In the genomic region with DNA sequence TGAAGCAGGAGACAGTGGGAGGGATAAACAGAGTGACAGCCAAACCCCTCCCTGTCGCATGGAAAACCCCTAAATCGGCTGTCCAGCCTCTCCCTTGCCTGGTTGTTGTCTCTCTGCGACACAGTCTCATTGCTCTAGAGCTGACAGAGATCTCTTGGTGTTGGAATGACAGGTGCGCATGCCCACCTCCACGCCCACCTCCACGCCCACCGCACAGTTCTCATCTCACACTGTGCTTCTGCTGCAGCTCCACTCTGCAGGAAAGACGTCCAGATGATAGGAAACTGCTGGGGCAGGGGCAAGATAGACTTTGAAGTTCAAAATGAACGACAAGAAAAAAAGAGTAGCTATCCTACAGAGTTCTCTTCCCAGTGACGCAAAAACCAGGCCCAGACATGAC, we compare ENCODE assay signal across 23 mouse cellular contexts. TPM values are rescaled to one million over a fixed set of nuclear protein-coding genes. Genes with fewer than 3 reads are reported as not detected.
DNase-seq lines count a peak whose midpoint lies in the region; ATAC-seq and TF ChIP-seq lines count a peak whose summit lies in the region.
"Had no signal": no experiment of that assay in that cellular context is flagged by ENCODE, and none has a peak within 500 bp of the region (broad histone marks: within the 10 kb centered on the region; RNA-seq: fewer than 3 reads in every experiment).

No protein-coding gene starts in this region.

- no peak overlapping the region for H3K4me3 ChIP-seq in midbrain, embryonic 11.5 days (ENCODE audit: low read depth, low read length)
- H3K4me3 ChIP-seq in midbrain, embryonic 10.5 days: no peak overlapping the region
- H3K4me3 ChIP-seq in CH12.LX (replicated peaks in 1 of 3; ENCODE audit: low read depth in 2 of 3, low read length in 2 of 3, poor library complexity in 1 of 3): peak overlapping the region in 2 of 3 experiments; percentile 8 to 12
- H3K4me3 ChIP-seq: embryonic facial prominence, embryonic 10.5 days; heart, embryonic 12.5 days; hindbrain, embryonic 12.5 days; kidney, embryonic 15.5 days; limb, embryonic 13.5 days; liver, embryonic 13.5 days; neural tube, embryonic 13.5 days had no signal

- no peak overlapping the region for H3K4me2 ChIP-seq in midbrain, embryonic 11.5 days
- H3K4me2 ChIP-seq in CH12.LX (ENCODE audit: insufficient read depth, low read depth, poor library complexity, severe bottlenecking): peak overlapping the region; percentile 85
- H3K4me2 ChIP-seq: heart, embryonic 12.5 days; hindbrain, embryonic 12.5 days; kidney, embryonic 15.5 days; limb, embryonic 13.5 days; liver, embryonic 13.5 days; lung, embryonic 14.5 days; neural tube, embryonic 13.5 days had no signal

- ATAC-seq in CD4-positive, CD25-positive, alpha-beta regulatory T cell, adult 4 months: no peak
- ATAC-seq in midbrain, embryonic 11.5 days (ENCODE audit: low FRiP score): no peak
- ATAC-seq: forebrain, embryonic 16.5 days had no signal

- dilution Hi-C loops in CH12.LX (cut with MboI; ENCODE audit: extremely low pct_ligation_motif_present, extremely low pct_unique_long_range_greater_than_20kb, low sequenced_read_pairs): no loop called here

- TF ChIP-seq RAD21 in CH12.LX (IDR thresholded peaks at IDR 0.05; ENCODE audit: low read depth, low read length): no peak; the same call in 1 of the 2 replicates

- no peaks in the 10 kb centered on the region for H3K4me1 ChIP-seq in midbrain, embryonic 11.5 days (ENCODE audit: control insufficient read depth, insufficient read depth, low read length)
- H3K4me1 ChIP-seq in midbrain, embryonic 10.5 days: peaks cover 12% of the 10 kb centered on the region
- H3K4me1 ChIP-seq in CH12.LX (ENCODE audit: control insufficient read depth in 1 of 2, insufficient read depth in 2 of 2): peaks cover 34 to 75% of the 10 kb centered on the region in 2 experiments

- no peak overlapping the region for H3K27ac ChIP-seq in midbrain, embryonic 11.5 days (ENCODE audit: low read depth, low read length)
- H3K27ac ChIP-seq in midbrain, embryonic 10.5 days (replicated peaks): no peak overlapping the region
- H3K27ac ChIP-seq in CH12.LX (ENCODE audit: insufficient read depth, low read depth): peak overlapping the region; percentile 97
- H3K27ac ChIP-seq: embryonic facial prominence, embryonic 10.5 days; kidney, embryonic 15.5 days; limb, embryonic 13.5 days; liver, embryonic 13.5 days; neural tube, embryonic 13.5 days had no signal

- no peak for TF ChIP-seq EP300 in CH12.LX (IDR thresholded peaks at IDR 0.05; ENCODE audit: low read length)

- peaks cover 89% of the 10 kb centered on the region for H3K79me2 ChIP-seq in CH12.LX (replicated peaks; ENCODE audit: control insufficient read depth, extremely low read depth, insufficient read depth, poor library complexity, severe bottlenecking)

- TF ChIP-seq CTCF in CH12.LX (conservative IDR thresholded peaks at IDR 0.05 in 1 of 2, IDR thresholded peaks at IDR 0.05 in 1 of 2; ENCODE audit: low read depth in 2 of 2, low read length in 2 of 2): no peak

- peak; percentile 53; the same call in 1 of the 2 replicates for TF ChIP-seq POLR2A in CH12.LX (IDR thresholded peaks at IDR 0.05; ENCODE audit: low read depth, low read length)

- H3K36me3 ChIP-seq in midbrain, embryonic 11.5 days (ENCODE audit: control insufficient read depth, insufficient read depth, low read length): no peaks in the 10 kb centered on the region
- H3K36me3 ChIP-seq in midbrain, embryonic 10.5 days: 0 out of 2 replicates have a peak, but pooled peaks cover 3% of the 10 kb centered on the region
- H3K36me3 ChIP-seq in CH12.LX (replicated peaks in 1 of 2; ENCODE audit: control insufficient read depth in 1 of 2, insufficient read depth in 1 of 2, low read length in 1 of 2): peaks cover 23 to 65% of the 10 kb centered on the region in 2 experiments
- H3K36me3 ChIP-seq: embryonic facial prominence, embryonic 10.5 days; heart, embryonic 12.5 days; kidney, embryonic 15.5 days; limb, embryonic 13.5 days; liver, embryonic 13.5 days had no signal

- H3K9me3 ChIP-seq in midbrain, embryonic 11.5 days (ENCODE audit: control insufficient read depth, low read length): no peaks in the 10 kb centered on the region
- no peaks in the 10 kb centered on the region for H3K9me3 ChIP-seq in midbrain, embryonic 10.5 days (replicated peaks)
- H3K9me3 ChIP-seq in CH12.LX (replicated peaks; ENCODE audit: low read length): no peaks in the 10 kb centered on the region
- H3K9me3 ChIP-seq: embryonic facial prominence, embryonic 10.5 days; heart, embryonic 12.5 days; hindbrain, embryonic 12.5 days; kidney, embryonic 15.5 days; limb, embryonic 13.5 days; liver, embryonic 13.5 days; neural tube, embryonic 13.5 days had no signal

- no peaks in the 10 kb centered on the region; the same call in 1 of the 2 replicates for H3K27me3 ChIP-seq in midbrain, embryonic 11.5 days (ENCODE audit: control insufficient read depth, insufficient read depth, low read length)
- no peaks in the 10 kb centered on the region for H3K27me3 ChIP-seq in midbrain, embryonic 10.5 days (ENCODE audit: low read depth, poor library complexity, severe bottlenecking)
- H3K27me3 ChIP-seq in CH12.LX (replicated peaks): no peaks in the 10 kb centered on the region
- H3K27me3 ChIP-seq: heart, embryonic 12.5 days; hindbrain, embryonic 12.5 days; kidney, embryonic 15.5 days; limb, embryonic 13.5 days; liver, embryonic 13.5 days; neural tube, embryonic 13.5 days had no signal

- peak; percentile 49 for DNase-seq in CD4-positive, CD25-positive, alpha-beta regulatory T cell, adult 2 months (ENCODE audit: low read depth, low spot score)
- DNase-seq in midbrain, embryonic 11.5 days (ENCODE audit: low spot score, missing footprints): peak; percentile 31
- no peak for DNase-seq in midbrain, embryonic 10.5 days (ENCODE audit: low spot score)
- peak; percentile 75 for DNase-seq in CH12.LX (ENCODE audit: extremely low read depth)
- peak; percentile 18 to 31 for DNase-seq in thymus, postnatal 36 days
- no peak for DNase-seq in natural killer cell, adult 2 months (ENCODE audit: low spot score in 2 of 2)
- DNase-seq: adrenal gland, adult 8-10 months; gastrocnemius, postnatal 25 days; heart, adult 18-20 months; heart, postnatal 14 days; kidney, adult 11 months; kidney, postnatal 36 days; liver, embryonic 13.5 days; lung, embryonic 14.5 days; midbrain, embryonic 14.5 days had no signal

- in situ Hi-C loops in CH12.LX (cut with MboI; ENCODE audit: low pct_ligation_motif_present, low pct_unique_long_range_greater_than_20kb, low sequenced_read_pairs): no loop called here

- WGBS in midbrain, embryonic 11.5 days: 78% methylated on average over 10 of the region's 10 CpGs
- WGBS in midbrain, embryonic 10.5 days: 82% methylated on average over 10 of the region's 10 CpGs

- no peak overlapping the region for H3K9ac ChIP-seq in midbrain, embryonic 11.5 days (ENCODE audit: low read length)
- H3K9ac ChIP-seq in CH12.LX (ENCODE audit: insufficient read depth, low read depth): peak overlapping the region; percentile 61
- H3K9ac ChIP-seq: heart, embryonic 12.5 days; hindbrain, embryonic 12.5 days; kidney, embryonic 15.5 days; limb, embryonic 13.5 days; liver, embryonic 13.5 days; lung, embryonic 14.5 days; neural tube, embryonic 13.5 days had no signal

TF ChIP-seq in CH12.LX, 34 proteins besides CTCF, POLR2A, EP300 and RAD21:
- TF ChIP-seq ZKSCAN1 (IDR thresholded peaks at IDR 0.05; ENCODE audit: borderline replicate concordance, low read depth, low read length): no peak
- TF ChIP-seq SMC3 (IDR thresholded peaks at IDR 0.05; ENCODE audit: low read depth, low read length): no peak
- peak; percentile 16; the same call in 1 of the 2 replicates for TF ChIP-seq SIN3A (IDR thresholded peaks at IDR 0.05; ENCODE audit: low read length)
- TF ChIP-seq NELFE (IDR thresholded peaks at IDR 0.05; ENCODE audit: low read depth, low read length): peak; percentile 53
- no peak for TF ChIP-seq USF1 (IDR thresholded peaks at IDR 0.05; ENCODE audit: low read depth, low read length)
- 0 out of 2 replicates have a peak, but pooled peaks have one; percentile 3 for TF ChIP-seq MAZ (IDR thresholded peaks at IDR 0.05; ENCODE audit: low read depth, low read length)
- peak; percentile 89 for TF ChIP-seq NRF1 (IDR thresholded peaks at IDR 0.05; ENCODE audit: low read depth, low read length)
- TF ChIP-seq IRF4 (IDR thresholded peaks at IDR 0.05; ENCODE audit: low read depth, low read length): 0 out of 2 replicates have a peak, but pooled peaks have one; percentile 20
- TF ChIP-seq MYC (IDR thresholded peaks at IDR 0.05; ENCODE audit: low read depth, low read length): peak; percentile 58; the same call in 1 of the 2 replicates

RNA-seq across cellular contexts. Expression of gene Cyfip2, which starts 8.6 kb away (rescaled TPM):
- polyA plus RNA-seq in CD4-positive, CD25-positive, alpha-beta regulatory T cell, adult 4 months (2017; shearing (Covaris generic)): 10 to 100 TPM; 62.3 to 90.1 TPM
- 34.0 and 40.4 TPM in 2 replicates for polyA plus RNA-seq in midbrain, embryonic 11.5 days (2014; fragmentation: Nextera tagmentation; extraction: Ambion mirVana)
- polyA plus RNA-seq in midbrain, embryonic 10.5 days (2016; fragmentation: Nextera tagmentation; extraction: Ambion mirVana): 20.4 and 27.9 TPM in 2 replicates
- total RNA-seq in CH12.LX (2012; rRNA removed) (77.6 and 97.6 TPM in 2 replicates), CH12.LX (2014; rRNA removed) (36.1 and 40.7 TPM in 2 replicates)
- polyA plus RNA-seq in CH12.LX (2012; ENCODE audit: insufficient read length, low read depth): 161 and 194 TPM in 2 replicates

Comparison
In these comparisons a context has a peak if more than half of its experiments do, and no peak if none do; other contexts are left out.
1. DNase-seq: peak in CD4-positive, CD25-positive, alpha-beta regulatory T cell, adult 2 months (single experiment), midbrain, embryonic 11.5 days (single experiment), CH12.LX (single experiment) and thymus, postnatal 36 days (2 of 2); none in midbrain, embryonic 10.5 days (single experiment) and natural killer cell, adult 2 months (0 of 2).
2. H3K4me3 ChIP-seq: peak in CH12.LX (2 of 3); none in midbrain, embryonic 11.5 days (single experiment) and midbrain, embryonic 10.5 days (single experiment).